Mouse (Mus musculus): ENCODE data around the gene Bach1.
"Not testable (repeated sequence)": the region's sequence is repeated elsewhere in the genome, so short reads cannot be mapped to it uniquely, and the experiment has no call there.

Bach1 gene

GRCm38 (mm10) chr16:87681848-87682247, 16.9 kb upstream of the Bach1 start:
- no peak for DNase-seq

- no peak for DNase-seq
These were observed 12.3 kb upstream of the Bach1 start for GRCm38 (mm10) chr16:87686458-87686857.

- no peak for DNase-seq
These were observed 11.4 kb upstream of the Bach1 start for GRCm38 (mm10) chr16:87687346-87687745.

DNA sequence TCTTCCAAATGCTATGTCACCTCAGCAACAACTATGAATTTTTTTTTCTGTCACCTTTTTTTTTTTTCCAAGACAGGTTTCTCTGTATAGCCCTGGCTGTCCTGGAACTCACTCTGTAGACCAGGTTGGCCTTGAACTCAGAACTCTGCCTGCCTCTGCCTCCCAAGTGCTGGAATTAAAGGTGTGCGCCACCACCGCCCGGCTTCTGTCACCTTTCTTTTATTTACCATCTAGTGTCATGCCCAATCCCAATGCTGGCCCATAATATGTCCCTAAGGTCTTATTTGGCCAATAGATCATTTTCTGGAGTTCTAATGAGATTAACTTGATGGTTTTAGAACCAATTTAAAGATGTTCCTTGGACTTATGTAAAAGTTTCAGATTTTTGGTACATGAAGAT, 10.4 kb upstream of the Bach1 start:
- not testable (repeated sequence) for DNase-seq

DNA sequence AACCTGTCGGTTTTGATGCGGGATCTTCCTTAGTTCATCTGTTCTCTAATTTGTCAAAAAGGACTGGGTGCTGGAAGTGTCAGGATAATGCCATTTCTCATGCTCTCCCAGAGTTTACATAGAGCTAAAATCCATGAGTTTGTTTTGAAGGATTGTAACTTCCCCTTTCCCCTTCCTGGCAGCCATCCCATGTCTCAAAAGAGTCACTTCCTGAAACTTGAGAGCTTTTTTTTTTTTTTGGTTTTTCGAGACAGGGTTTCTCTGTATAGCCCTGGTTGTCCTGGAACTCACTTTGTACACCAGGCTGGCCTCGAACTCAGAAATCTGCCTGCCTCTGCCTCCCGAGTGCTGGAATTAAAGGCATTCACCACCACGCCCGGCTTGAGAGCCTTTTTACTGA, 9.9 kb upstream of the Bach1 start:
- not testable (repeated sequence) for DNase-seq

- DNase-seq, result no peak
These were observed 9.5 kb upstream of the Bach1 start for GRCm38 (mm10) chr16:87689225-87689624.

DNA sequence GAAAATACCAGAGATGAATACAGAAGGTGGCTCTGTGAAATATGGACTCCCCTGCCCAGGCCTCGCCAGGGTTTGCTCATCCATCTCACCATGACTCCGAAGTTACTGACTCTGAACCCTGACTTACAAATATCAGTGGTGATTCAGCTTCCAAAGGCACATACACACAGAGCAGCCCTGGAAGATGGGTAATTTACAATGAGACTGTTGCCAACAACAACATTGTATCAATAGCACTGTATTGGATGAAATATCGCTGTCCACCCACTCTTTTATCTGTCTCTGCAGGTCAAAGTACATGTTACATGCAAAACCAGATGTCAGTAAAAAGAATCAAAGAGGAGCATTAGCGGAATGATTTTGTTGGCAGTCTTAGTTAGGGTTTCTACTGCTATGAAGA, 8.2 kb upstream of the Bach1 start:
- DNase-seq, result no peak

GRCm38 (mm10) chr16:87691102-87691501, 7.6 kb upstream of the Bach1 start:
- no peak for DNase-seq

DNA sequence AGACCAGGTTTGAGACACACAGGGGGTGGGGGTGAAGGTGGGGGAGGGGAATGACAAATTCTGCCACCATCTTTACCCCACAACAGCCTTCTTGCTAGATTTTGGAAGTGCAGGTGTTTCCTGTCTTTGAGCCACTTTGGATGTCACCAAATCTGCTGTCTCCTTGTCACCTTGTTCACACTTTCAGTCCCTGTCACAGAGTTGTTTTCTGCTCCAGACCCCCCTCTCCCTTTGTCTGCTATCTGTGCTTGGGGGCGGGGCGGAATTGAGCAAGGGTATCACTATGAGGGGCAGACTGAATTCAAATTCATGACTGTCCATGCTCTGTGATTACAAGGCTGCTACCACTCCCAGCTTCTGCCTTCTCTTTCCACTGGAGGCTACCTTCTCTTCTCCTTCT, 6.2 kb upstream of the Bach1 start:
- DNase-seq, result no peak

- no peak for DNase-seq
These were observed 909 bp upstream of the Bach1 start for GRCm38 (mm10) chr16:87697707-87698365.

DNA sequence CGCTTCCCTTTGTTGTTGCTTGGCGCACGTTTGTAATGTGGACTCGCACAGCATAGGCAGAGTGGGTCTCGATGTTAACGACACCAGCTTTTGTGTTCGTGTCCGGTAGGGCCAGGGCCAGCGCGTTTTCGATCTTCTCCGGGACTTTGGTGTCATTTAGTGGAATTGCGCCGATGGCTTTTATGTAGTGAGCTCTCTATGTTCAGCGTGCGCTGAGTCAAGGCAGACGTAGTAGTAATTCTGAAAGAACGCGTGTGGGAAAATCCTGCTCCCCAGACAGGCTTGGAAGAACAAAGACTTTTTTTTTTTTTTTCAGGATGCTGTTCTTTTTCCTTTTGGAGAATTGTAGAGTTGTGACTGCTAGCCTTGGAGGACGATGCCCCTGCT, 554 bp downstream of the Bach1 start:
- DNase-seq, result peak; percentile 55

DNA sequence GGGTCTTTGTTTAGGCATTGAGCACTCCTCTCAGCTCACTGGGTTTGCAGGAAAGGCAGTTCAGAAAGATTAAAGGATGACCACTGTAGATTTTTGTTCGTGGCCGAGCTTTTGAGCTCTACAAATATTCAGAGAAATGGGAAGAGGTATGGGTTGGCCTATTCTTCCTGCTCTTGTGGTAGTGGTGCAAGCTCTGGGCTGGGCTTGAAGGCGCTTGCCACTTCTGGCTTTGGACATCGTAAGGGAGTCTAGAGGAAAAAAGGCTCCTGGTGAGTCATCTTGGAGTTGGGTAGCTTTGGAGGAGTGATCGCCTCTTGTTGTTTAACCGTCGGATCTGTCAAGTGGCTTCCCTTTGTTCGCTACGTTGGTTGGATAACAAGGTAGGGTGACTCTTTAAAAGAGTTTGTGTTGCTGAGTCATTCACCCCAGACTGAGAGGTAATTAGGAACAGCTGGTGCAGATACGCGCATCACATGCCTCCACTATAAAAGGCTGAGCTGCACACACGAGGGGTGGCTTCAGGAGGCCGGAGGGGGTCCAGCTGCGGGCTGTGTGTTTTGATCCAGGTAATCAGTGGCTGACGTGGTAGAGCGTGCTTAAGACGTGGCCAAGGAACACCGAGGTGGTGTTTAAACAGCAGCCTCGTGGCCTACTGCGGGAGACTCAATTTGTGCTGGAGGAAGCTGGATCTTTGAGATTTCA, 1.1 kb downstream of the Bach1 start:
- DNase-seq, result no peak

GRCm38 (mm10) chr16:87700395-87700765, 1.6 kb downstream of the Bach1 start:
- no peak for DNase-seq

- DNase-seq, result no peak
These were observed 3.1 kb downstream of the Bach1 start for GRCm38 (mm10) chr16:87701891-87702290.

- DNase-seq, result no peak
These were observed 4.1 kb downstream of the Bach1 start for GRCm38 (mm10) chr16:87702881-87703280.

DNA sequence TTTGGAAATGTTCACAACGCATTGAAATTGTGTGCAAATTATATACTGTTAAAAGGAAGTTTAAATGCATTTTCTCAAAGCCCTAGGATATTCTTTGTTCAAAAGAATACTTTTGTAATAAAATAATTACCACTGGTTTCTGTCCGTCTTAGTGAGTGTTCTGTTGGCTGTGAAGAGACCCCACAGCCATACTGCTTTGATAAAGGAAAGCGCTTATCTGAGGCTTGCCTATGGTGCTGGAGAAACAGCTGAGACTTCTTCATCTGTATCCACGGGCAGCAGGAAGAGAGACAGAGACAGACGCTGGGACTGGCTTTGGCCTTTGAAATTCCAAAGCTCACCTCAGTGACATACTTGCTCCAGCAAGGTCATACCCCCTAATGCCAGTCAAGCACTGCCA, 5.5 kb downstream of the Bach1 start:
- DNase-seq, result no peak

GRCm38 (mm10) chr16:87705892-87706589, 7.3 kb downstream of the Bach1 start:
- no peak for DNase-seq

- DNase-seq, result no peak
These were observed 8.6 kb downstream of the Bach1 start for GRCm38 (mm10) chr16:87707335-87707734.

DNA sequence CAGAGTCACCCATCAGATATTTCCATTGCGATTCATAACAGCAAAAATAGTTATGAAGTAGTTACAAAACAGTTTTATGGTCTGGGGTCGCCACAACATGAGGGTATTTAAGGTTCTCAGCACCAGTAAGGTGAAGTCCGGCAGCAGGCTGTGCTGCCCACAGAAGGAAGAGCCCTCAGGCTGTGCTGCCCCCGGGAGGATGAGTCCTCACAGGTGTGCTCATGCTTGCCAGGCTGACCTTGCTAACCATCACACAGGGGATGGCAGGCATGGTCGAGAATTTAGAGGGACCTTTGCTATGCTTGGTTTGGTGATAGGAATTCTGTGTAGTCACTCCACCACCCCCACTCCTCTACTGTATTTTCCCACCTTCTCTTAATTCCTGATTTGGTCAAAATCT, 9.8 kb downstream of the Bach1 start:
- no peak for DNase-seq

- DNase-seq, result no peak
These were observed 10.4 kb downstream of the Bach1 start for GRCm38 (mm10) chr16:87709144-87709543.

- no peak for DNase-seq
These were observed 11.2 kb downstream of the Bach1 start for GRCm38 (mm10) chr16:87709971-87710370.

- no peak for DNase-seq
These were observed 13.2 kb downstream of the Bach1 start for GRCm38 (mm10) chr16:87711961-87712360.

- no peak for DNase-seq
These were observed 14.4 kb downstream of the Bach1 start for GRCm38 (mm10) chr16:87712986-87713693.

- no peak for DNase-seq
These were observed 15.8 kb downstream of the Bach1 start for GRCm38 (mm10) chr16:87714550-87714949.
